Mouse (Mus musculus) forebrain, postnatal 0 days (tissue): ENCODE data around the gene Ugt1a10. TPM values are rescaled to one million over a fixed set of nuclear protein-coding genes. Genes with fewer than 3 reads are reported as not detected.

ENCODE experiments used
- ATAC-seq: fragments of 200-750 bp; cut with Nextera tagmentation; 2 replicates; pipeline ENCODE4 v1.8.0; 2017; ENCODE audit warnings: mild to moderate bottlenecking, moderate library complexity
- DNase-seq: peaks from one replicate; pipeline ENCODE4 v3.0.0-alpha.2; 2015
- H3K27ac ChIP-seq: fragments of 300-500 bp; sonication (generic); 2 replicates; pipeline ENCODE4 v1.5.1; 2014; ENCODE audit warnings: low read depth, mild to moderate bottlenecking, antibody characterized with exemption, low read length, moderate library complexity, mixed read lengths
- H3K27me3 ChIP-seq: fragments of 300-500 bp; sonication (generic); 2 replicates; pipeline ENCODE4 v1.6.1; 2014; ENCODE audit warnings: mild to moderate bottlenecking, low read length, mixed read lengths; ENCODE audit not compliant: insufficient read depth
- H3K36me3 ChIP-seq: fragments of 300-500 bp; sonication (generic); 2 replicates; pipeline ENCODE4 v1.6.1; 2014; ENCODE audit warnings: mild to moderate bottlenecking, moderate library complexity; ENCODE audit not compliant: insufficient read depth
- H3K4me1 ChIP-seq: fragments of 300-500 bp; sonication (generic); 2 replicates; pipeline ENCODE4 v1.6.1; 2014; ENCODE audit warnings: antibody characterized with exemption; ENCODE audit not compliant: insufficient read depth
- H3K4me2 ChIP-seq: fragments of 300-500 bp; sonication (generic); 2 replicates; pipeline ENCODE4 v1.6.1; 2014; ENCODE audit warnings: low read depth, mild to moderate bottlenecking, moderate library complexity
- H3K4me3 ChIP-seq: fragments of 300-500 bp; sonication (generic); 2 replicates; pipeline ENCODE4 v1.5.1; 2014; ENCODE audit warnings: low read depth, low read length, mixed read lengths
- H3K9ac ChIP-seq: fragments of 300-500 bp; sonication (generic); 2 replicates; pipeline ENCODE4 v1.6.1; 2014; ENCODE audit warnings: mild to moderate bottlenecking
- H3K9me3 ChIP-seq: fragments of 300-500 bp; sonication (generic); 2 replicates; pipeline ENCODE4 v1.6.1; 2016; ENCODE audit warnings: low read length
- CTCF ChIP-seq: sonication (generic); IDR thresholded peaks from 2 replicates; pipeline ENCODE4 v1.5.1; 2016; ENCODE audit warnings: antibody characterized with exemption, control low read depth, low read depth
- WGBS: fragments of 180-500 bp; shearing (Covaris S2); extraction: QIAGEN DNeasy Blood & Tissue Kit; methylation state at CpG from one replicate; pipeline ENCODE4 v1.1.7; 2014; 5-methylcytosine and 5-hydroxymethylcytosine counted together
- polyA plus RNA-seq: library from polyadenylated mRNA; unstranded; fragments of >200 nt; fragmentation: Nextera tagmentation; extraction: Ambion mirVana; gene quantifications from 2 replicates; pipeline ENCODE4 v1.2.1, GENCODE M21; 2015
- total RNA-seq: library from RNA; depleted of rRNA; stranded (reverse); fragments of >200 nt; gene quantifications from 2 replicates; pipeline ENCODE4 v1.2.3, GENCODE M21; 2014

Gene Ugt1a10
- total and polyA plus RNA-seq, 2 experiments from 2014 or later = not detected

DNA sequence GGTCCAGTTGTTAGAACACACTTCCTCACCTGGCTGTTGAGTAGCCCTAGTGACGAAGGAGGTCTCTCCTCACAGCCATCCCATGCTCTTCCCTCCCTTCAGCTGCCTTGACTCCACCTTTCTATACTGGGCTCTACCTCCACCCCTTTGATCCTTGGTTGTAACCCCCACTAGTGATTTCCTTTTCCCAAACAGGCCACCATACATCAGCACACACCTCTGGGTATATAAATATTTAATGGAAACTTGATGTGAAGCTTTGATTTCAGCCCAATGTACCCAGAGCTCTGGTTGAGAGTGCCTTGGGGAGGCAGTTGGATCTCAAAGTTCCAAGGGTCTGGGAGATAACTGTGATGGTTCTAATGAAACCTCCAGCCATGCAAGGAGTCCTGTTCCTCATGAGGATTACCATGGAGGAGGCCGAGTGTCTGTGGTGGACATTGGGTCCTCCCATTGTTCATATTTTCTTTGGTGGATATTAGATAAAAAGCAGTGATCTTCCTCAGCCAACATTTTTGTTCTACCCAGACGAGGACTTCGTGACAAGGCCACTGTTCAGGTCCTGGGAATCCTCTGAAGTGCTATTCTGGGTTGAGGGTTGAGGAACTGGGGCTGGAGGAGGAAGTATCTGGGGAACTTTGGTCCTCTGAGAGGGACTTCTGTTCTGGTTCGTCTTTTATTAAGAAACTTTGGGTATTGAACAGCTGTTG, 171.6 kb downstream of the Ugt1a10 start, which contains the start of gene Mroh2a:
TSS of gene Mroh2a (plus strand) at position 317 of the 710 bp plus-strand sequence.
- no peak for TF ChIP-seq CTCF
- Histone ChIP-seq H3K4me3 (no peak within 1 kb of the TSS), H3K36me3 (no peaks in the 10 kb centered on the region), H3K9me3 (peaks cover 69% of the 10 kb centered on the region), H3K4me1 (no peaks in the 10 kb centered on the region), H3K27me3 (no peaks in the 10 kb centered on the region), H3K4me2 (no peak within 1 kb of the TSS), H3K9ac (no peak within 1 kb of the TSS), H3K27ac (no peak within 1 kb of the TSS)
- WGBS = 54% methylated on average over 5 of the region's 5 CpGs
- DNase-seq = no peak
- no peak for ATAC-seq

DNA sequence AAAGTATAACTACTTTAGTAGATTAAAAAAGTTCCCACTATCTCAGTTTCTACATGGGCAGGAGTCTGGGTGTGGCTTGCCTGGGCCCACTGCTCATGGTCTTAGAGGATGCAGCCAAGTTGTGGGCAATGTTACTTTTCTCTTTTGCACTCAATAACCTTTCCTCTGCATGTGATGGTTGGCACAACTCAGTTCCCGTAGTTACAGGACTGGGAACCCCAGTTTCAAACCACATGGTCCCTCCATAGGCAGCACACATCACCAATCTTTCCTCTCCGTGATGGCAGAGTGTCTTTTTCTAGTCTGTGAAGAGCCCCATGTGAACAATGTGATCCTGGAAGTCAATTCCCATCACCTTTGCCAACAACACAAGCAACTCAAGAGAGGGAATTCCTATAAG, 172.3 kb downstream of the Ugt1a10 start:
- Histone ChIP-seq H3K27me3 (no peaks in the 10 kb centered on the region), H3K9ac (no peak overlapping the region), H3K27ac (no peak overlapping the region), H3K36me3 (no peaks in the 10 kb centered on the region), H3K4me2 (no peak overlapping the region), H3K9me3 (peaks cover 72% of the 10 kb centered on the region), H3K4me3 (no peak overlapping the region), H3K4me1 (no peaks in the 10 kb centered on the region)
- WGBS = 60% methylated on average over 2 of the region's 2 CpGs
- TF ChIP-seq CTCF = no peak
- ATAC-seq (no peak), DNase-seq (no peak)

DNA sequence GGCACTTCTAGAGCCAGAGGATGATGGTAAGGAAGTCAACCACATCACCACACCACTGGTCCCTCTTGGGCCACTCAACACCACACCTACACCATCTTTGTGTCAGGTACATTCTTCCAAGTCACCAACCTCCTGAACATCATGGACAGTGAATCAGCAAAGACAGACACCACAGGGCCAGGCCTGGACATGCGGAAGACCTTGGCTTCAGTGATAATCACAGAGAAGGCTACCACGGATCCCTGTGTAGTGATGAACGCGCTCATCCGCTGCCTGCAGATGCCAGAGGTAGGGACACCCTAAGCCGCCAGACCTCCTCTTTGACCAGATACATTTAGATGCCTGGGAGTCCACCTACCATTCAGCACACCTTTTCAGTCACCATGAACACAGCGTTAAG, 172.9 kb downstream of the Ugt1a10 start:
- H3K36me3 ChIP-seq = no peaks in the 10 kb centered on the region
- H3K27ac ChIP-seq = no peak overlapping the region
- 72% methylated on average over 7 of the region's 7 CpGs for WGBS
- H3K4me2 ChIP-seq = no peak overlapping the region
- no peak for TF ChIP-seq CTCF
- no peak overlapping the region for H3K9ac ChIP-seq
- no peaks in the 10 kb centered on the region for H3K4me1 ChIP-seq
- H3K4me3 ChIP-seq = no peak overlapping the region
- ATAC-seq = no peak
- peaks cover 79% of the 10 kb centered on the region for H3K9me3 ChIP-seq
- no peak for DNase-seq
- no peaks in the 10 kb centered on the region for H3K27me3 ChIP-seq

GRCm38 (mm10) chr1:88229566-88229965, 174.4 kb downstream of the Ugt1a10 start:
- Histone ChIP-seq H3K4me3 (no peak overlapping the region), H3K27ac (no peak overlapping the region), H3K4me1 (no peaks in the 10 kb centered on the region), H3K9me3 (peaks cover 93% of the 10 kb centered on the region), H3K4me2 (no peak overlapping the region), H3K27me3 (no peaks in the 10 kb centered on the region), H3K9ac (no peak overlapping the region), H3K36me3 (no peaks in the 10 kb centered on the region)
- 80% methylated on average over 3 of the region's 3 CpGs for WGBS
- ATAC-seq (no peak), DNase-seq (no peak)
- no peak for TF ChIP-seq CTCF

- no peak overlapping the region for H3K27ac ChIP-seq
- ATAC-seq (no peak), DNase-seq (no peak)
- no peaks in the 10 kb centered on the region for H3K4me1 ChIP-seq
- H3K4me3 ChIP-seq = no peak overlapping the region
- TF ChIP-seq CTCF = no peak
- H3K4me2 ChIP-seq = no peak overlapping the region
- no peaks in the 10 kb centered on the region for H3K27me3 ChIP-seq
- WGBS = 88% methylated on average over 5 of the region's 5 CpGs
- H3K9me3 ChIP-seq = peaks cover 97% of the 10 kb centered on the region
- H3K9ac ChIP-seq = no peak overlapping the region
- no peaks in the 10 kb centered on the region for H3K36me3 ChIP-seq
Observed at GRCm38 (mm10) chr1:88229986-88230385, 174.8 kb downstream of the Ugt1a10 start.

DNA sequence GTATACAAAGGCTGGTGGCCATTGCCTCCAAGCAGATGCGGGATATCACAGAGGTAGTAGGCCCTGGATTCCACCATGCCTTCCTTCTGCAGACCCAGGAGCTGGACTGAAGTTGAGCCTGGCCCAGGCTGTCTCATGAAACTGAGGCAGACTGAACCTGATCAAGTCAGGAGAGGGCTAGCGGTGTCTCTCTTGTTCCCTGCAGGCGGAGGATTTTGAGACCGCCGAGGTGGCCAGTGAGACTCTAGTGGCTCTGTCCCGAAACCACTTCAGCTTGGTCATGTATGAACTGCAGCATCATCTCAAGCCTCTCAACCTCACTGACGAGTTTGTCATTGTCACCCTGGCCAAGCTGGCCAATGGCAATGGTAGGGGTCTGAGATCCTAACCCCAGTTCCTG, 175.2 kb downstream of the Ugt1a10 start:
- no peak for TF ChIP-seq CTCF
- WGBS = 74% methylated on average over 7 of the region's 7 CpGs
- no peak for ATAC-seq

GRCm38 (mm10) chr1:88230981-88231802, 176.0 kb downstream of the Ugt1a10 start:
- Histone ChIP-seq H3K4me3 (no peak overlapping the region), H3K36me3 (no peaks in the 10 kb centered on the region), H3K4me2 (no peak overlapping the region), H3K27me3 (no peaks in the 10 kb centered on the region), H3K27ac (no peak overlapping the region), H3K9me3 (peaks cover 100% of the 10 kb centered on the region), H3K9ac (no peak overlapping the region), H3K4me1 (no peaks in the 10 kb centered on the region)
- TF ChIP-seq CTCF = no peak
- no peak for ATAC-seq
- WGBS = 80% methylated on average over 6 of the region's 6 CpGs
- DNase-seq = no peak

More for the DNA sequence above, 175.2 kb downstream of the Ugt1a10 start:
- Histone ChIP-seq H3K27me3 (no peaks in the 10 kb centered on the region), H3K4me3 (no peak overlapping the region), H3K9me3 (peaks cover 100% of the 10 kb centered on the region), H3K36me3 (no peaks in the 10 kb centered on the region), H3K27ac (no peak overlapping the region), H3K4me2 (no peak overlapping the region), H3K4me1 (no peaks in the 10 kb centered on the region), H3K9ac (no peak overlapping the region)
- DNase-seq = no peak
